Mouse (Mus musculus) embryo, embryonic 11.5 days (tissue): ENCODE results near the gene Olfr628.
"Not testable (repeated sequence)": the region's sequence is repeated elsewhere in the genome, so short reads cannot be mapped to it uniquely, and the experiment has no call there.

ENCODE experiments used
- DNase-seq: peaks from one replicate; pipeline ENCODE4 v3.0.0-alpha.2; 2012; ENCODE audit warnings: low read depth, low spot score

Gene Olfr628

GRCm38 (mm10) chr7:103730074-103730473 is at the start of gene Olfr628:
Gene Olfr628 (plus strand): TSS chr7:103730374.
- DNase-seq: no peak

GRCm38 (mm10) chr7:103682420-103682819 is 47.8 kb upstream of the Olfr628 start, which contains the start of gene Olfr625-ps1:
Gene Olfr625-ps1 (plus strand): TSS chr7:103682720.
- DNase-seq: no peak

GRCm38 (mm10) chr7:103699469-103699868 is 30.7 kb upstream of the Olfr628 start:
- DNase-seq: no peak

DNA sequence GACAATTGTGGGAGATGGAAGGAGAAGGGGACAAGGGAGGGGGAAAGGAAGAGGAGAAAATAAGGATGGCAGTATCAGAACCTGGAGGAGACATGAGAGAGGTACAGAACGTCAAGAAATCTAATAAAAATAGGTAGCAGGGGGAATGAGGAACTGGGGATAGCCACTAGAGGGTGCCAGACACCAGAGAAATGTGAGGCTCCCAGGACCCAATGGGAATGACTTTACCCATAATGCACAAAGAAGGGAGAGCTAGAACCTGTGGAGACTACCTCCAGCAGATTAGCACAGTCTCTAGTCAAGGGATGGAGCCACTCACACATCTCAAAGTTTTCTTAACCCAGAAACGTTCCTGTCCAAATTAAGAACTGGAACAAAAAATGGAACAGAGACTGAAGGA is 18.1 kb upstream of the Olfr628 start:
- DNase-seq: no peak

DNA sequence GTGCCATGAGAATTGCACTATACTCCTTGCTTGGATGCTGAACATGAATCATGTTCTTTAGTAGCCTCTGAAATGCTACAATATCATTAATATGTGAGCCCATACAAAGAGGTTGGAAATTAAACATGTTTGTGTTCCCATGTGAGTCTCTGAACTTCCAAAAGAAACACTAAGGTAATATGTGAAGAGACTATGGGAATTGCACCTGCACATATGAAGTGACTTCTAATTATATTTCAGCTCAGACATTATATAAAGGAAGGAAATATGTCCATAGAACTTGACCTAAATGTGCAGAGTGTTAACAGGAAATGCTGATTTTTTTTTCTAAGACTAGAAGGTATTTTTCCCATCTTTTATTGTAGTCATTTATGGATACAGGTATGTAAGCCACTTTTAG is 15.8 kb upstream of the Olfr628 start, which contains the start of gene Olfr243:
Gene Olfr243, plus strand, starts transcription at position 301 of the 400 bp plus-strand sequence.
- DNase-seq: no peak

DNA sequence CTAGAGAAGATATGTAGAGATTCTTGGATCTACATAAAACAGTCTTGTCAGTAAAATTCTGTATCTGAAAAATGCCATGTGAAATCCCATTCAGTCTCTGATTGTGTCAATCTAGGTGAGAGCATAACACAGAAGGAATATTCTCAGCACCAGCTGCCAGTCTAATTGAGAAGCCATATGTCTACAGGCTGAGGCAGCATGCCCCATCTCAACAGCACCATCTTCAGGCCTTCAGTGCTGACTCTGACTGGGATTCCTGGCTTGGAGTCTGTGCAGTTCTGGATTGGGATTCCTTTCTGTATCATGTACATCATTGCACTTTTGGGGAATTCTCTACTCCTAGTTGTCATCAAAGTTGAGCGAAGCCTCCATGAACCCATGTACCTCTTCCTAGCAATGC is 13.8 kb upstream of the Olfr628 start:
- not testable (repeated sequence) for DNase-seq

GRCm38 (mm10) chr7:103744843-103745242 is 14.7 kb downstream of the Olfr628 start, which contains the start of gene Olfr629:
Gene Olfr629 (minus strand): TSS chr7:103744943.
- DNase-seq: no peak

DNA sequence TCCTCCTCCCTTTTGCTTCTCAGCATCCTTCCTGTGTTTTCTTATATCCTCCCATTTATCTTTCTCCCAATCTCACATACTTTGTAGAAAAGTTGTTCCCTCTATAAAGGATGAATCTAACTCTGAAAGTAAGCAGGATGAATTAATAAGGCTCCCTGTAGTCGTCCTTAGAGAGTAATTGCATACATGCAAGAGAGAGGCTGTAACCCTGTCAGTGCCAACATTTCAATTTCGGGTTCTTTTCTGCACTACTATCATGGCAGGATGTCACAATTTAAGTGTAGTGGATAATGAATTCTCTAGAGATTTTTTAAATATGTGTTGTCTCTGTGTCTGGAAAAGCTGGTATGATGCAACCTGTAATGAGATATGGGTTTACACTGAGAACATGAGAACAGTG is 27.1 kb downstream of the Olfr628 start, which contains the start of gene Olfr630:
Gene Olfr630, minus strand, starts transcription at position 101 of the 400 bp plus-strand sequence.
- no peak for DNase-seq

- DNase-seq: not testable (repeated sequence)
These were observed 32.0 kb downstream of the Olfr628 start for GRCm38 (mm10) chr7:103762212-103762611.

GRCm38 (mm10) chr7:103767687-103768086 is 37.5 kb downstream of the Olfr628 start:
- not testable (repeated sequence) for DNase-seq

DNA sequence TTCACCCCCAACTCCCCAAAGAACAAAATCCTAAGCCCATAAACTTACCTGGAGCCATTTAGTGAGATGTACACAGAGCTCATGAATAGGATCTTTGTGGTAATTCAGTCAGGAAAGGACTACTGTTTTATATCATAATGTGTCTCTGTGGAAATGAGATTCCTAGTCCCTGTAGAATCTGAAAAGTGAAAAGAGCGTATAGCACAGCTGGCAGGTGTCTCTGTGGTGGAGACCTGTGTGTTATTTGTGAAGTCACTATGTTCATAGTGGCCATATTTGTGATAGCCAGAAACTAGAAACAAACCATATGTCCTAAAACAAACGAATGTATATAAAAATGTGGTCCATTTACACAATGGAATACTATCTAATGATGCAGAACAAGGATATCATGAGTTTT is 41.3 kb downstream of the Olfr628 start, which contains the start of gene Olfr69:
Gene Olfr69, minus strand, starts transcription at position 101 of the 400 bp plus-strand sequence.
- no peak for DNase-seq

DNA sequence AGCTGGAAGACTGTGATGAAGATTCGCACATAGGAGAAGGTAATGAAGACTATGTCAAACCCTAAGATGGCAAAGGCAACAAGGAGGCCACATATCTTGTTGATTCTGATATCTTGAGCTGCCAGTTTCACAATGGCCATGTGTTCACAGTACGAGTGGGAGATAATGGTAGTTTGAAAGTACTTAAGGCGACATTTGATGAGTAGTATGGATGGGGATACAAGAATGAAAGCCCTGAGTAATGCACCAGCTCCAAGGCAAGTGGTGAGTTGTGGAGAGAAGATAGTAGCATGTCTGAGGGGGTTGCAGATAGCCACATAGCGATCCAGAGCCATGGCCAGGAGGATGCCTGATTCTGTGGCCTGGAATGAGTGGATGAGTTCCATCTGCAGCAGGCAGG is 47.5 kb downstream of the Olfr628 start:
- not testable (repeated sequence) for DNase-seq

DNA sequence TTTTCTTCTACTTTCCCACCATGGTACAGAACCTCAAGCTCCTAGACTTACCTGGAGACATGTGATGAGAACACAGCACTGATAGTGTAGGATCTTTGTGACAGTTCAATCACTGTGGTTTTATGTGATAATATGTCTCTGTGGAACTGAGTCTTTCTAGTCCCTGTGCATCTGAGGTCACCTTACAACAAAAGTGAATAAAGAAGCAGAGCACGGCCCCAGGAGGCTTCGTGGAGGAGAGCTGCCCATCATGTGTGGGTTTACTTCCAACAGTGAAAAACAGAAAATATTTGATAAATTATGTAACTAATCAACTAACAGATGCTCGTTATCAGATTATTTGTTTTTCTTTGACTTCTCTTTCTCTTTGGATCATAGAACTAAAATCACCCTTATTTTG is 49.4 kb downstream of the Olfr628 start, which contains the start of gene Olfr68:
Gene Olfr68, minus strand, starts transcription at position 101 of the 400 bp plus-strand sequence.
- no peak for DNase-seq
